Mouse (Mus musculus) left cerebral cortex, adult 18-20 months (tissue): Measurements from ENCODE around the gene Pir. TPM values are rescaled to one million over a fixed set of nuclear protein-coding genes. Genes with fewer than 3 reads are reported as not detected.

Experiments
- DNase-seq, 2 experiments: peaks; one replicate each; pipeline ENCODE4 v3.0.0; 2021 to 2022; ENCODE audit warnings: low spot score in 2 of 2, mixed read lengths in 1 of 2
- long read RNA-seq, 2 experiments: library from polyadenylated mRNA; stranded (forward); transcript quantifications; one replicate each; pipeline ENCODE4 v2.0.0; 2021
- total RNA-seq, 2 experiments: library from RNA; stranded (reverse); gene quantifications; 2 replicates each; pipeline ENCODE4 v1.2.3; 2021

The Pir gene
- total RNA-seq, result 1 to 10 TPM; 7.9 to 8.4 TPM
- long read RNA-seq, experiment 1, transcript Pir-201 (10 exons, 1,599 nt), result major isoform, 10 of 13 reads
- long read RNA-seq, experiment 1, partial matches to known transcripts, result 0 of 13 reads
- long read RNA-seq, experiment 1, other reads (novel, unspliced or antisense), result 3 of 13 reads
- long read RNA-seq, experiment 2, transcript Pir-201 (10 exons, 1,599 nt), result major isoform, 6 of 7 reads
- long read RNA-seq, experiment 2, partial matches to known transcripts, result 0 of 7 reads
- long read RNA-seq, experiment 2, other reads (novel, unspliced or antisense), result 1 of 7 reads

DNA sequence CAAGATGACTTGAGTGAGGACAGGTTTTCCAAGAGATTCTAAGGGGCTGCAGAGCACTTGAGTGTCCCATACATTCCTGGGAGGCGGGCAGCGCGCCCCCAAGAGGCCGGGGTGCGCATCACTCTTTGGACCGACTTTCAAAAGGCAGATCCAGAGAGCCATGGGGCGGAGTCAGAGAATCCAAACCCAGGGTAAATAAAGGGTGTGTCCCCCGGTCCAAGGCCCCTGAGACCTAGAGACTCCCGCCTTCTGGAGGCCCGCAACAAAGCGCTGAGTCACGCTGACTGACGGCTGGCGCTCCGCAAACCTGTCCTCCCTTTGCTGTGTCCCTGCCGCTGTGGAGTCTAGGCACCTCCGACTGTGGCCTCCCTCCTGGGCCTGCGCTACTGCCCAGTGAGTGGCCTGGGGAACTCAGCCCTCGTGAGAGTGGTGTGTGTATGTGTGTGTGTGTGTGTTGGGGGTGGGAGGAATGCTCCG, at the start of gene Pir:
Pir (plus strand) TSS at position 87 of the 477 bp plus-strand sequence.
- DNase-seq, result peak; percentile 45 to 47

DNA sequence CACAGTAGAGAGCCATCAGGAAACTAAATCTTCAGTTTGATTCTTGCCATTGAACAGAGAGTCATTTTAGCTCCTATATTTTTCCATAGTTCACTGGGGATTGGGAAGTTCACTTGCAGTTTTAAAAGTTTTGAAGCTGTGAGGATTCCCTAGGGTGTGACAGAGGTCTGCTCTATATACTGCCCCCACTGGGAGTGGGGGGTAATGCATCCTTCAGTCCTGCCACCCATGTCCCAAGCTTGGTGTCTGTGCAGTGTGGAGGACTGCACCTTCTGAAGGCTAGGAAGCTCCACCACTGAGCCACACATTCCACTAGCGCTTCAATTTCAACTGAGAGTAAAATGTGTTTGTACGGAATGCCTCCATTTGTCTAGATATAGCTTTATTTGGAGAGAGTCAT, 47.2 kb upstream of the Pir start:
- DNase-seq, result no peak

DNA sequence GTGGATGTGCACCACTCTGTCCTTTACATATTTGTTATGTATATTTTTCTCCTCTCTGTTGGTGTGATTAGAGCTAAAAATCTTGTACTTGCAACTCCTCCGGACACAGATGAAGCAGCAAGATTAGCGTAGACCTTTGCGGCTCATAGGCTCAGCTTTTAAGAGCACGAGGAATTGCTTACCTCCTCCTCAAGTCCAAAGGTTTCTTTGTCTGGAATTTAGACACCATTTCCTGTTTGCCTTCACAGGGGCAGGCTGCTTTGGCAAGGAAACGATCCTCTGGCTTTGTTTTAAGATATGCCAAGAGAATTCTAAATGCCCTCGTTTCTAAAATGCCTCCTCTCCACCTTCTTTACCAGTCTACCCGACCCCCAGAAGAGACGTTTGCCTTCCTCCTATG, 35.8 kb upstream of the Pir start:
- DNase-seq, result no peak

DNA sequence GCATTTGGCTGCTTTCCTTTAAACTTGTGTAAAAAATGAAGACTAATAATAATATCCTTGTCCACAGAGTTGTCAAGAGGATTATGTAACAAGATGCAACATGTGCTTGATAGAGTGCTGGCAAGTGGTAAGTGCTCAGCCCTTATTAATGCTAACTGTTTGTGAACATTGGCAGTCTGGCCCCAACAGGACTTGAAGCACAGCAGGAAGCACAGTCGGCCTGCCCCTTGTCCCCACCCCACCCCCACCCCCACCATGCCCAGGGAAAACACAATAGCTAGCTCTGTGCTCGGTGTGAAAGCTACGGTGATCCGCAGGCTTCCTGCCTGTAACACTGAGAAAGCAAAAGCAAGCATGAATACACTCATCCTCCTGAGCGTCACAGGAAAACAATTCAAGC, 23.5 kb upstream of the Pir start:
- no peak for DNase-seq

DNA sequence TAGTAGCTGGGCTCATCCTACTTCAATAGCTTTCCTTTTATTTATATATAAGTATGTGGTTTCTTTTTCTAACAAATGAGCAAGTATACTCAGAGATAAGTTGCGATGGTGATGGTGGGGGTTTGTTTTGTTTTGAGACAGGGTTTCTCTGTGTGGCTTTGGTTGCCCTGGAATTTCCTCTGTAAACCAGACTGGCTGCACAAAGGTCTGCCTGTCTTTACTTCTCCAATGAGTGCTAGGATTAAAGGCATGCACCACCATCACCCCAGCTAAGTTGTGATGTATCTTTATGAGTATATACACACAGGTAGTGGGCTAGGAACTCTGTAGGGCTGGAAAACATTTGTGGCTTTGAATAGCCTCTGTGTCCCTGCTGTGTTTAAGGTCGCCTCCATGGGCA, 22.4 kb upstream of the Pir start:
- DNase-seq, result no peak

DNA sequence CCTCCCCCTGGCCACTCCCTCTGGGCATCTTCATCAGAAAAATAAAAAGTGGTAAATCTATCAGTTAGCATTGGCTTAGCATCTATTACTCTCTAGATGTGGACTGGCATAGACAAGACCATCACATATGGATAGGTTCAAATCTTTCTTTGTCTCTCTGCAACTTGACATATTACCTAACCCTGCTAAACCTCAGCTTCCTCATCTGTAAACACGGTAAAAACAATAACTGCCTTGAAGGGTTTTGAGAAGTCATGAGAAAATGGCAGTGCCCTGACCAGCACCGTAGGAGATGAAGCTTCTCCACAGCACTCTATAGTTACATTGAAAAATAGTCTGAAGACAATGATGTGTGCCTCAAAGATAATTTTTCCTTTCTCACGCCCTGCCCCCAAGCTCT, 12.6 kb upstream of the Pir start:
- no peak for DNase-seq

DNA sequence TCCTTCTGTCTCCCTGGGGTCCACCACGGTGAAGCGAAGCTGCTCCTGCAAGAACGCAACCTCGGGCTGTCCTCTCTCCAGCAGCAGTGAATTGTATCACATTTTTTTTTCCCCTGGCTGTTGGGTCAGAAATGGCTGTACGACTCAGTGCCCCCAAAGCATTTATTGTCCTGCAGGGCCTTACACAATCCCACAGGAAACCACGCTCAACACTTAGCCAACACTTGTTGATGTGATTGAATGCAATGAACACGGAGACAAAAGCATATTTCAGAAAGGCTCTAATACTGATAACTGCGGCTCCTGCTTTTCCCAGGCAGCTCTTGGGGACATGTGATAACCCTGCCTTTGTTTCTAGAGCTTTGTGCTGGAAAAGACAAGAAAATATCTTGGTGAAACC, 11.1 kb upstream of the Pir start, which contains the start of gene Bmx:
Bmx (minus strand) TSS at position 137 of the 400 bp plus-strand sequence.
- DNase-seq, result no peak

DNA sequence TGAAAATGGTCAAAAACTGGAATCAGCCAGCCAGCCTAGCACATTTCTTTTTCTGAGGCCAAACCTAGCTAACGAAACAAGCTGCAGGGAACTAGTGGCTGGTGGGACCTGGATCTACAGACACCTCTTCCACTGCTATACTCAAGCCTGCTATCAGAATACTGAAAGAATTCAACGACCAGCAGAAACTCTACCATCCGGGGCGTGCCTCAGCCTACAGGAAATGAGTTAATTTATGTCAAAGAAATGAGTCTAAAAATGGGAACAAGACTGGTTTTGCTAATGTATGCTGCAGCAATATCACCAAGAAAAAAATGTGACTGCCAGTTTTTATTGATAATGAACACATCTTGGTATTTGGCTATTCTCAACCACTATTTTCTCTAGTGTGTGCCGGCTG, 10.5 kb upstream of the Pir start:
- no peak for DNase-seq

DNA sequence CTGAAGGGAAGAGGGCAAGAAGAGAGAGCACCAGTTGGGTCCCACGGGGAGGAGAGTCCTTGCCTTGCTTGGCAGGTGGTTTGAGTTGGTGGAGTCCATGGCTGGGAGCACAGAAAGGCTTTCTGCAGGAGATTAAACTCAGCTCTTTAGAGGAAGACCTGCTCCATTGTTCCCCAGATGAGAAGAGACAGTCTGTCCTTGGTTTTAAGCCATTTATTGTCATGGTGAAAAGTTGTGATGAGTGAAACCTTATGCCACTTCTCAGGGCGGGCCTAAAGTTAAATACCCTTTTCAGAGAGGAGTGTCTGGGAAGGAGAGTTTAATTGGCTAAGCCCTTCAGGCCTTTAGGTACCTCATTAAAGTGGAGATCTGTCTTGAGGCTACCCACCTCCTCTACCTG, 6.9 kb upstream of the Pir start:
- DNase-seq, result no peak

DNA sequence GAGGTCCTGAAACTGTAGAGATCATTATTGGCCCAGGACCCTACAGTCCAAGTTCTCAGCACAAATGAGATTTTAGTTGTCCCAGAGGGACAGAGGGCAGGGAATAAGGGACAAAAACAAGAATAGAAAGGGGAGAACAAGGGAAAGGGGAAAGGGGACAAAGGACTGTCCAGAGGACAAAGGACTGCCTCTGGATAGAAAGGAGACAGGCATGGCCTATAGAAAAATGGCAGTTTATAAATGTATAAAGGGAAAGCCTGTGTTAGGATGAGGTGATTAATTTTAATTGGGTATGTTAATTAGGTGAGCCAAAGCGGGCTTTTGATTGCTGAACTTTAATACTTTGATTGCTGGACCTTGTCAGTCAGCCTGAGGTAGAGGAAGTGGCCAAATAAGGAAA, 4.3 kb upstream of the Pir start:
- DNase-seq, result no peak

DNA sequence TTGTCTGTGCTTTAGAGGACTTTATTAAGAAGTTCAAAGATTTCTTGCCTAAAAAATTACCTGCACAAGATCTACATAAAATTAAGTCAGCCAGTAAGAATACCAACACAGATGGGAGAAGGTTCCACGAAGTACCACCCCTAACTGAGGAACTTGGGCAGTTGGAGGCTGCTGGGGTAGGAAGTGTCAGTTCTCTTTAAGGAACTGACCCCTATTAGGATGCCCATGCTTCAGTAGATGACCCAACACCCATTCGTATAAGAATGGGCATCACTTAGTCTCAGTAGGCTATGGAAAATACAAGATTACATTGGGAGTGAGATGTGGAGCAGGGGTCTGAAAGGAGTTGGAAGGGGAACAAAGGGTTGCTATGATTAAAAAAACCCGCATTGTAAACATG, 1.4 kb downstream of the Pir start:
- DNase-seq, result no peak

DNA sequence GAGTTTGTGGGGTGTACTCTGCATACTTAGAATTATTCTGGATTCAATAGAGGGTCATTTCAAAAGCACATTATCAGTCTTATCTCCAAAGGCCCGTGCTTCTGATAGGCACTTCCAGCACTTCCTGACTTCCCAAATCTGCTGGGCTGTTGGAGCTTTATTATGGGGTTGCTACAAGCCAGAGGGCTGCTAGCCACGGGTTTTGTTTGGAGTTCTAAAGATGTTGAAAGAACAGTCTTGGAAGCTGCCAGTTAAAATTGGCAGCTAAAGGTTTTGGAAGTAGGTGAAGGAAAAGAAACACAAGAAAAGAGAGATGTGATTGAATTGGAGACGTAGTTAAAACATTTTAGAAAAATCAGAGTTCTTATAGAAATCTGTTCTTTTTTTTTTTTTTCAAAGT, 6.4 kb downstream of the Pir start:
- no peak for DNase-seq

DNA sequence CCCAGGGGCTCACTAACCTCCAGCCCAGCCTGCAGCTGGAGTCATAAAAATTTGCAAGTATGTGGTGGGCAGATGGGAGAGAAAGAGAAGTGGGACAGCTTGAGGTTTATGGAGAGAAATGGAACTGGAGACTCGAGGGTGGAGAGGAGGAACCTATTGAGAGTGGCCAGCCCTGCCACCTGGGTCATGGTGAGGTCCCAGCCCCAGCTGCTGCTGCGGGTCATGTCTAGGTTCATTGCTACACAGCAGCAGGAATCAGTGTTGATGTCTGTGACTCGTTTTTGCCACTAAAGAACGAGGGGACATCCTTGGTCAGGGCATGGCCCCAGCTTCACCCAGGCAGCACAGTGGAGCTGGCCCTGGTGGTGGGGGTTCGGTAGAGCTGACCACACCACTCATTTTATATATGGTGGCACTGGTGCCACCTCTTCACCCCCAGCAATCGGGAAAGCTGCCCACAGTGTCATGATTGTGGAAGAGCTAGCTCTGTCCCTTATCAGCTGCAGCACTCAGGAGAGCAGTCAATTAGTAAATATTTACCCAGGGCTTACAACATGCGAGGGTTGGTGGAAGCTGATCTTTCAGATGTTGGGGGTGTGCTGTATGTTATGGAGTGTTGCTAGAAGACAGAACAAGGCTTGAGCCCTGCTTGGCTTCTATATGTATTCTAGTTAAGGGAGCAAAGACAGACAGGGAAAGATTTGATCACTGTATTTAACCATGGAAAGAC, 11.9 kb downstream of the Pir start:
- no peak for DNase-seq

DNA sequence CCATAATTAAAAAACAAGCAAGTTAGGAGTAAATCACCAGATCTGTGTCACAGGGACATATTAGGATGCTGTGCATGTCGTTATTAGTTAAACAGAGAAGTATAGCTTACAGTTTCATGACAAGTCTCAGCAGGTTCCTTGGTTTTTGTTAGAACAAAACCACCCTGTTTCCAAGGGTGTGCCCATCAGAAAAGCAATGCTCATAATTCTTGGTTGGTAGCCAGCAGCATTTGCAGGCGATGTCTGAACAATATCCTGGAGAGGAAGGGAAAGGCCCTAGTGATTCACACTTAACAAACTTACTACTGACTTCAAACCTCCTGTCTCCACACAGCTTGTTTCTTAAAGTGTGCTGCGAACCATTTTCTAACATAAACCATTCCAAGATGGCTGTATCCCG, 14.6 kb downstream of the Pir start:
- DNase-seq, result no peak

DNA sequence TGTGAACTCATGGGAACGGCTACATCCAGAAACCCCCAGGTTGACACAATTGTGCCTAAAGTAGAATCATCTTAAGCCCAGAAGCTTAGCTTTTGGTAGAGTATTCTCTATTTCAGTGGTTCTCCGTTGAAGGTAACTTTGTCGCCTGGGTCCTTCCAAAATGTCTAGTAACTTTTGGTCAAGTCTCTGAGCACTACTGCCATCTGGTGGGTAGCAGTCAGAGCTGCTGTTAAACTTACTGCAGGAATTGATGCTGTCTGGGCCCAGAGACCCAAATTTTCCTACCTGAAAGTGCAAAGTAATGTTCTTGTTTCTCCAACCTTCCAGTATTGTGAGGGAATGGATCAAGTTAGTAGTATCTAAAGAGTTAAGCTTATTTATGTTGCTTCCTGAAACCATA, 17.9 kb downstream of the Pir start:
- peak in 1 of 2 experiments; percentile 8 for DNase-seq

DNA sequence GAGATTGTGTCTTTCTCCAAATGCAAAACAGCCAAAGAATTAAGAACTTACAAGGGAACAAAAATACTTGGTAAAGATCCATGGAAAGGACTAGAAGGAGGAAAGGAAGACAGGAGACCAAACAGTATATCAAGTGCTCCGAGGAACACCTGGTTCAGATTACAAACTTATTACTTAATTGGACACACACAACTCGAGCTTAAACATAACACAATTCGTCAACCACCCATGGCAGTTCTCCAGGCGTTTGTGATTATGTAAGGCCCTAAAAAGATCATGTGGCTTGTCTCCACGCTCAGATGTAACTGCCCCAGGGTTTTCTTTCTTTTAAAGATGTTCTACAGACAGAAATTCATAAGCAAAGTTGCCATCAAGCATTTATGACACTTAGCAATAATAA, 22.0 kb downstream of the Pir start:
- DNase-seq, result no peak

DNA sequence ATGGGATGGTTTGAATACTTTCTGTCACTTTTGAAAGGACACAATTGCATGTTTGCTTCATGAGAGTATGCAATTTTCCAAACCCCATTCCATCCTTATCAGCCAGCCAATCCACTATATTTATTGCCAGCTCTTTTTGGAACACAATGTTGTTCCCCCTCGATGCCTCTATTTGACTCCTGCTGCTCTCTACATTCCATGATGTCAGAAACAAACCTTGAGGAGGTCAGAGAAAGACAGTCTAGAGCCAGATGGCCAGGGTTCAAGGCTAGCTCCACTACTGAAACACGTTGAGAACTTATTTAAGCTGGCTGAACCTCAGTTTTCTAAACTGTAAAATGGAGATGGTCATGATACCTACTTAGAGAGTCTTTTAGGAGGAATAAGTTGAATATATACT, 37.1 kb downstream of the Pir start:
- DNase-seq, result no peak

DNA sequence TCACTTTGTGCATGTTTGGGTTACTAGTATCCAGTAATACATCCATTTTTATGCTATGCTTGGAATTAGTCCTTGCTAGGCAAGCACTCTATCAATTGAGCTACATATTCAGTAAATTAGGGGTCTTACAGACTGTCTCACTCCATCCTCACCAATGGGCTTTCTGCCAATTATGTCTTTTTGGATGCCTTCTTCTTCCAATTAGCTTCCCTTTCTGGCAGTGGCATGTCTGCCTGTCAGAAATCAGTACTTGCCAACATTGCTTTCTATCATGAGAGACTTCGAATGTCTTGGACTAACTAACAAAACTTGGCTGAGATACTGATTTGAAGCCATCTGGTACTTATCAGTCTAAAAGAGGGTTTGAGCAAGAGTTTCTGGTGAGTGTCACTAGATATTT, 44.7 kb downstream of the Pir start:
- no peak for DNase-seq

DNA sequence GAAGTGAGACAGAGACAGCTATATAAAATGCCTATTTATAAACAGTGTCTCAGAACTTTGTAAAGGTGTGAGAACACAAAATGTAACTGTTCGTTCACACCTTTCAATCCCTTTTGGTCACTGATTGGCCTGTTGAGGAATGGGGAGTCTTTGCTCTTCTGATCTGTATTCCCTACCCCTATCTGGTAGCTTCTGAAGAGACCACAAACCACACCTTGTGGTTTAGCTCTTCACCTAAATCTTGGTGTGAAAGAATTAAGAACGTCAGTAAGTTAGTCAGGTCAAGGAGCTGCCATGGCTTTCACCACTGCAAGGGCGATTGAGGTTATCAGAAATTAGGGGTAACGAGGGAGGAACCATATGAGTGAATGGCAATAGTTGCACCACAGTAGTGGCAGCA, 49.4 kb downstream of the Pir start:
- no peak for DNase-seq

DNA sequence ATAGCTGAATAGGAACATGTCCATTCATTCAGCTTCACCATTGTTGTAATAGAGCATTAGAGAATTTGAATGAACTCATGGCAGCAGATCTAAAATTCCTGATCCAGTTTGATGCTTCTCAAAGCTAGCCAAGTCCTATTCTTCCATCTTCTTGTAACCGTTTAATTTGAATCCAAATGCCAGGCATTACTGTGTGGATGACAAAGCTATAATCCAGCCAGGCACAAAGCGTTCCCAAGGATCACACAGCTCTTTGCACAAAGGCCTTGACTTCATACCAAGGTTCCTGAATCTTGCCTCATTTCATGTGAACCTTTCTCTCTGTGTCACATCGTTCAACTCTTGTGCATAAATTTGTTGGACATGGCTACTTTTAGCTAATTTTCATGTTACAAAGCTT, 50.9 kb downstream of the Pir start:
- no peak for DNase-seq

DNA sequence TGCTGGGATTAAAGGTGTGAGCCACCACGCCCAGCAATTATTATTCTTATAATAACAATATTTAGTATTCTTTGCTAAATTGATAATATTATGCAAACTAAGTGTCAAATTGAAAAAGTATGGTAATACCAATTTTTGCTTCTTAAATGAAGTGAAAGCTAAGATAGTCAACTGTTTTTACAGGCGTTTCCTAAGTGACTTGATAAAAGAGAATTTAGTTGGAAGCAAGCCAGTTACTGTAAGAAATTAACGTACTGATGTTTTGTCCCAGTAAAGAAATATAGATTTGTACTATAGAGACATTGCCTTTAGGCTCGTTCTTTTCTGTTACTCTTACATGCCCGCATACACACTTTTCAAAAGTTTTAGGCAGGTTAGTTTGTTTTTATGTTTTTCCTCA, 53.3 kb downstream of the Pir start:
- DNase-seq, result no peak

DNA sequence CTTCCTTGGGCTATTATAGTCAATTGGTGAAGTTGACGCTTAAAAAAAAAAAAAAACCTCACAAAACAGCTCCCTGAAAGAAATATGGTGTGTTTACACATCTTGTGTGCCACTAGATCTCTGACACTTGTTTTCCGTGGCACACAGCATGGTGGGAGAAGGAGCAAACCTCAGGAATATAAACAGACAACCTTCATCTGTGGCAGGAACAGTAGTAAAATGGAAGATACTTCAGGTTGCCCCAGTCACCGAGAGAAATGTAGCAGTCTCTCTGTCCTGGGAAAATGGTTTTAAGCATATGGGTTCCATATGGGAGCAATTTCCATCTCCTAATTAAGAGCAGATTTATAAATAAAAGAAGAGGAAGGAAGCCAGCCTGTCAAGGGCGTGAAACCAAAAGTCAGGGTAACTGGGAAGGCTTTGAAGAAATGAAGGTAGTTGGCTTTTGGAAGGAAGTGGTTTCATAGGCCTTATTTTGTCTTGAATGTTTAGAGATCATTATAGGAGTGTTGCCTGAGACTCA, 54.3 kb downstream of the Pir start:
- DNase-seq, result no peak

DNA sequence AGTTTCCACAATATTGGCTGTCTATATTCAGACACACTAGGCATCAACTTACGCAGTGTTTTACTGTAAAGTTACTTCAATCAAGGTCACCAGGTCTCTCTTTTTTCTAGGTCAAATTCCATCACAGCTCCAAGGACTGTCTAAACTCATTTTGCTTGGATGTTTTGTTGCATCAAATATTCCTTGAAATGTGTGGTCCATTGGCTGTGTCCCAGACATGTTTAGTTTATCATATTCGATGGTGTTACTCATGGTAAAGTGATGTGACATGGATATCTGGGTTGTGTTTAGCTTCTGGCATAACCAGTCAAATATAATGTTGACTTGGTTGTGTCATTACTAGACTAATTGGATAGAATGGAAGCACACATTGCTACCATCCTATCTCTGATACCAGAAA, 61.2 kb downstream of the Pir start:
- DNase-seq, result no peak
